Mouse (Mus musculus): ENCODE data around the gene Tpst2.

DNA sequence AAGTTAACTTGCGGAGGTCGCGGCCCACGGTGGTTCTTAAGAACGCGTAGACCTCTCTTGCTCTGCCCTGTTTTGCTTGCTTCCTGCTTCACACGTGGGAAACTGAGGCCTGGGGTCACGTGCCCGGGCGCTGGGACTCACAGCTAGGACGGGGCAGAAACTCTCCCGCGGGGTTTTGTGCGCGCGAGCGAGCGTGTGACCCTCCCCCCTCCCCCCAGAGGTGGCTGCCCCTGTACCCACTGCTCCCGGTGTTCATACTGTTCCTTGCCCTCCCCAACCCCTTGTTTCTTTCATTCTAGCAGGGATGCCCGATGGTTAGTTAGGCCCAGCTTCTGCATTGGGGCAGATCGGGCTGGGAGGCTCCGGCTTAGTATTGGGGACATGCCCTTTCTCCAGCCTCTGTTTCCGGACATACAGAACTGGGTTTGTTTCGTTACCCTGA lies 437 bp downstream of the Tpst2 start:
- no peak for TF ChIP-seq CTCF (IDR thresholded peaks at IDR 0.05; ENCODE audit: borderline replicate concordance, insufficient read depth, low read length)
- TF ChIP-seq POLR2A (IDR thresholded peaks at IDR 0.05; ENCODE audit: low read depth, low read length), result no peak

Measured in embryonic fibroblast, embryonic 13.5 days (primary cell).